Mouse (Mus musculus): ENCODE measurements around the gene Arl14ep. TPM values are rescaled to one million over a fixed set of nuclear protein-coding genes. Genes with fewer than 3 reads are reported as not detected.

Arl14ep gene
- 11.9 to 18.4 TPM (median 14.2 TPM) in 4 replicates for total RNA-seq (2023)

GRCm38 (mm10) chr2:106973959-106974639, at the start of gene Arl14ep:
Arl14ep (minus strand) TSS chr2:106974424.

Other genes starting within 250 kb of the Arl14ep start
- not detected in 4 replicates for gene Fshb, start 85.2 kb upstream of the Arl14ep start, total RNA-seq (2023)

Data from B cell, adult 62 days (primary cell).